Mouse (Mus musculus) spleen, adult 18-20 months (tissue): ENCODE results near the gene Aoc3.
"Not testable (repeated sequence)": the region's sequence is repeated elsewhere in the genome, so short reads cannot be mapped to it uniquely, and the experiment has no call there.

Experiments used
- DNase-seq, 2 experiments: peaks; one replicate each; pipeline ENCODE4 v3.0.0; 2022; ENCODE audit warnings: mixed read lengths in 2 of 2

The Aoc3 gene

DNA sequence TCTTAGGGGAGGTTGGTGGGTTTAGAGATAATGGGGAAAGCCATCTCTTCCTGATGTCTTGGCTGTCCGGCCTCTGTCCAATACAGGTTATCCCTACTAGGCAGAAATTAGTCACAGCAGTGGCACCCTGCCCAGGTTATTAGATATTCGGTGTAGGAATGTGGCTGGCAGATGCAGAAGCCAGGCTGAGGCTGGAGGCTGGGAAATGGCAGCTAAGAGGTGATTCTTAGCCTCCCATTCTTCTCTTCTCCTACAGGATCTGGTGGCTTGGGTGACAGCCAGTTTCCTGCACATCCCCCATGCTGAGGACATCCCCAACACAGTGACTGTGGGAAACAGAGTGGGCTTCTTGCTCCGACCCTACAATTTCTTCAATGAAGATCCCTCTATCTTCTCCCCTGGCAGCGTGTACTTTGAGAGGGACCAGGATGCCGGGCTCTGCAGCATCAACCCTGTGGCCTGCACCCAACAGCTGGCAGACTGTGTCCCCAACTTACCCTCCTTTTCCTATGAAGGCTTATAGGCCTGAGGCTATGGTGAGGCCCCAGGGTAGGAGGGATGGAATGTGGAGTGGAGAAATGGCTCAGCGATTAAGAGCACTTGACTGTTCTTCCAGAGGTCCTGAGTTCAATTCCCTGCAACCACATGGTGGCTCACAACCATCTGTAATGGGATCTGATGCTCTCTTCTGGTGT is 1.3 kb upstream of the Aoc3 start:
- DNase-seq = no peak

DNA sequence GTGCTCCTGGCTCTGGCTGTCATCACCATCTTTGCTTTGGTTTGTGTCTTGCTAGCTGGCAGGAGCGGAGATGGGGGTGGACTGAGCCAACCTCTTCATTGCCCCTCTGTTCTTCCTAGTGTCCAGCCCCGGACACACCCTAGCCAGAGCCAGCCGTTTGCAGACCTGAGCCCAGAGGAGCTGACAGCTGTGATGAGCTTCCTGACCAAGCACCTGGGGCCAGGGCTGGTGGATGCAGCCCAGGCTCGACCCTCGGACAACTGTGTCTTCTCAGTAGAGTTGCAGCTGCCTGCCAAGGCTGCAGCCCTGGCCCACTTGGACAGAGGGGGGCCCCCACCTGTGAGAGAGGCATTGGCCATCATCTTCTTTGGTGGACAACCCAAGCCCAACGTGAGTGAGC is 556 bp downstream of the Aoc3 start:
- not testable (repeated sequence) for DNase-seq

GRCm38 (mm10) chr11:101332537-101332936 is 2.1 kb downstream of the Aoc3 start:
- no peak for DNase-seq

- no peak for DNase-seq
These were observed 3.6 kb downstream of the Aoc3 start for GRCm38 (mm10) chr11:101334023-101334422.

GRCm38 (mm10) chr11:101334516-101334915 is 4.1 kb downstream of the Aoc3 start:
- DNase-seq = no peak

DNA sequence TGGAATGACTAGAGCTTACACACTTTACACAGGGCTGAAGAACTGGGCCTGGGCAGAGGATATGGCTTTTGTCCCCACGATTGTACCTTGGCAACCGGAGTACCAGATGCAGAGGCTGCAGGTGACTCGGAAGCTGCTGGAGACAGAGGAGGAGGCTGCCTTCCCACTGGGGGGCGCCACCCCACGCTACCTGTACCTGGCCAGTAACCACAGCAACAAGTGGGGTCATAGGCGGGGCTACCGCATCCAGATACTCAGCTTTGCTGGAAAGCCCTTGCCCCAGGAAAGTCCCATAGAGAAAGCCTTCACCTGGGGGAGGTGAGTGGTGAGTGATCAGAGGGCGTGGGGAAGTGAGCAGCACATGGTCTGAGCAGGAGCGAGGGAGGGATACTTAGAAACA is 5.3 kb downstream of the Aoc3 start:
- no peak for DNase-seq

DNA sequence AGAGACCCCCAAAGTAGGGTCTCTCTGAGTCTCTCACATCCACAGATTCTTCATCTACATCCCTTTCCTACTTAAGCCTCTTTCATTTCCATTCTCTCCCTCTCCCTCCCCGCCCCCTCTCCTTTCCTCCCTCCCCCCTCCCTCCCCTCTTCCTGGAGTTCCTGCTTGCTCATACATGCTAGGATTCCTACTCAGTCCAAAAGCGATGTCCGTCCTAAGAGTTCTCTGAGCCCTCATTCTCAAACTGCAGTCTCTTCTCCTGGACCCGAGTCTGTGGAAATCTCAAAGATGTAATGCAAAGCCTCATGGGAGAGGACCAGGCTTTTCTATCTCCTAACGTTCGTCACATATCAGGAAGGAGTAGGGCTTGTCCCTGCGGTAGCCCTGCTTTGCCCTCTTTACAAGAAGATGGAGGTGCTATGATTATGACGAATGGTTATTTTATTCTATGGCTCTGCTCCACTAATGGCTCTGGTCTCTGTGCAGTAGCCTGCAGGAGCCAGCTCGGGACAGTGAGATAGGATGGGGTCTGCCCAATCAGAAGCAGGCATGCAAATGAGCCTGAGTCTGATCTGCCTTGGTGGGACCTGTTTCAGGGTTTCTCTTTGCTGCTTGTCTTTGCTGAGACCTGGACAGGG is 7.8 kb downstream of the Aoc3 start:
- DNase-seq = no peak

GRCm38 (mm10) chr11:101347083-101347775 is 16.8 kb downstream of the Aoc3 start:
- no peak for DNase-seq

DNA sequence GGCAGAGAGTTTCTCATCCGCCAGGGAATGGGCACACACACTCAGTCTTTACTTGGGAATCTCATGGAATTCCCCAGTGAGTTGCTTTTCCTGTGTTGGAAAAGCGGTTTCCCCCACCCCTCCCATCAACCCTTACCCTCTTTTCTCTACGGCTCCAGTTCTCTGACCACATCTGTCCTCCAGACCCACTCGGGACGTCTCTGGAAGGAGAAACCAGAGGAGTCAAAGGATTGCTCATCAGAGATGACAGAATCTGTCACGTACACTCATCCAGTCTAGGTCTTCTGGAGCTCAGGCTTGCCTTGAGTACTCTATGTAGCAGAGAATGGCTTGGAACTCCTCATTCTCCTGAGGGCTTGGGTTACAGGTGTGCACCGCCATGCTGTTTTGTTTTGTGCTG is 18.4 kb downstream of the Aoc3 start:
- DNase-seq = no peak

DNA sequence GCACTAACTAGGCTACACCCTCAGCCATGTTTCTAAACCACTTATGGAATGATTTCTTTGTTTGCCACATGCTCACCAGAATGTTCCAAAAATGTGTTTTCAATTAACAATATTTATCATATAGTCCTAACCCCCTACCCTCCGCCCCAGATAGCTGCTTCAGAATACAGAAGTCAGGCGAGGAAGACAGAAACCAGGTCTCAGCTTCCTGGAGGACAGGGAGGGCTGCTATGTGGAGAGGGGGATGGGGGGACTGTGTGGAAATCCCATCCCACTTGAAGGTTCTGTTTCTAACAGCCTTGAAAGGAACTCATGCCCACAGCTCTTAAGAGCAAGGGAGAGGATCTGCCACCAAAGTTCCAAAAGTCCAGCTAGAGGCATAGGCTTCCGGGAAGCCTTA is 18.8 kb downstream of the Aoc3 start:
- no peak for DNase-seq

GRCm38 (mm10) chr11:101351100-101351720 is 20.8 kb downstream of the Aoc3 start:
- DNase-seq = no peak

- no peak for DNase-seq
These were observed 21.3 kb downstream of the Aoc3 start for GRCm38 (mm10) chr11:101351721-101352111.

GRCm38 (mm10) chr11:101353436-101353835 is 23.0 kb downstream of the Aoc3 start:
- no peak for DNase-seq

DNA sequence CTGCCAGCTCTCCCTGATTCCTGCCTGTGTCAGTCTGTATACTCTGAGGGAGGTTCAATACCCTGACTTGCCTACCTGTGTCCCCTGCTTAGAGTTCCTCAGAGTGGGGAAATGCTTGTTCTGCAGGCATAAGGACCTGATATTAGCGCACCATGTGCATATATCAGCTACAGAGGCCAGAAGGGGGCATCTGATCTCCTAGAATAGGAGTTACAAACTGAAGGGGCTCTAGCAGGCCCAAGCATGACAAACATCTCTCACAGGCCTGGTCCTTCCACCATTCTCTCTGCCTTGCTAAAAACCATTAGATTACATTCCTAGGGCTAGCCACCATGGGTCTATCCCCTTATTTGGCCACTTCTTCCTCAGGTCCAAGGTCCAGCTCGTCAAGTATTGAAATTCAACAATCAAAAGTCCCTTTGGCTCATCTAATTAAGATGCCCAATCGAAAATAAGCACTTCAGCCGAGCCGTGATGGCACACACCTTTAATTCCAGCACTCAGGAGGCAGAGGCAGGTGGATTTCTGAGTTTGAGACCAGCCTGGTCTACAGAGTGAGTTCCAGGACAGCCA is 24.1 kb downstream of the Aoc3 start:
- no peak for DNase-seq

DNA sequence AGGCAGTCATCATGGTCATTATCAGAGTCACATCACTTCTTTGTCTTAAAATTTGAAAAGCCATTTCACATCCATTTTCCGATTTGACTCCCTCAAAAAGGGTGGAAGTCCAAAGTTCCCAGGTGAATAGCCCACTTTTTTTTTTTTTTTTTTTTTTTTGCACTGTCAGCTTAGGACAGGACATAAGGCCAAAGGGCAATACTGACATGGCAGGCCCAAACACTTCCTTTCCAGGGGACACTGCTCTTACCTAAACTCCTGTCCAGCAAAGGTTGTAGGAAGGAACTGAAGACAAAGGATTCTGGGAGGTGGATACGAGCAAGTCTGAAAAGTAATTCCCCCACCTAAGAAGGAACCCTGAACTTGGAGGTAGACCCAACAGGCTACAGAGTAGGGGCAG is 25.5 kb downstream of the Aoc3 start:
- DNase-seq = no peak

DNA sequence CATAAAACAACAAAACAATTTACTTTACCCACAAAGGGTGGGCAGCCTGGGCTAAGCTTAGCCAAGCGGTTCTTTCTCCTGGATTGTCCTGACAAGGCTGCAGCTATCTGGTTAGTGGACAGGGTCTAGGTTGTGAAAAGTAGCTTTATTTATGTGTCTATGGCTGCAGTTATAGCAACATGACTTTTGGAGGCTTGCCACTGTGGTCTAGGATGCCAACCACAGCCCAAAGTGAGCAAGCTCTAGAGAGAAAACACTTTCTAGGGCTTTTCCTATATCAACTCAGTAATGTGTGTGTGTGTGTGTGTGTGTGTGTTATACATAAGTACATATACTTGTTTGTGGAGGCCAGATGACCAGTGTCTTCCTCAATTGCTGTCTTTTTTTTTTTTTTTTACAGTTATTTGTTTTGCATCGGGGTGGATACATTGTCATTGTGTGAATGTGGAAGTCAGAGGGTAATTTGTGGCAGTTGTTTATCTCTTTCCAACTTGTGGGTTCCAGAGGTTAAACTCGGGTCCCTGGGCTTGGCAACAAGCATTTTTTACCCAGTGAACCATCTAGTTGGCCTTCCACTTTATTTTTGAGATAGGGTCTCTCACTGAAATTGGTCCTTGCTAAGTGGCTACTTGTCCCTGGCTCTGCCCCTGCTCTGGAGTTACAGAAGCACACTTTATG is 27.2 kb downstream of the Aoc3 start:
- DNase-seq = no peak

DNA sequence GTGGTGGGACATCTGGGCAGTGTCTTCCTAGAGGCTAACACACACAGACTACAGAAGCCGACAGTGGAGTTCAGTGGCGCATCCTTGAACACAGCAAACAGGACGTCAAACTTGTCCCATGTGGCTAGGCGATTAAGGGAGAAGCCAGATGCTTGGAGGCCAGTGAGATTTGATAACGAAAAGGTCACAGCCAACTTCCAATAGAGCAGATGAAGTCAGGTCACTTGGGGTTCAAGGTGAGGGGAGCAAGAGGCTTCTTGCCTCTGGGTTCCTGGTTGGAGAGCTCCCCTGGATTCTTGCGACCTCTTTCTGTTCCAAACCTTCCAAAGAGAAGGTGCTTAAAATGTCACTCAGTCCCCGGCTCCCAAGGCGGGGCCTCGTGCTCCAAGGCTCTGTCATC is 29.4 kb downstream of the Aoc3 start:
- DNase-seq = no peak

GRCm38 (mm10) chr11:101360651-101361113 is 30.3 kb downstream of the Aoc3 start:
- DNase-seq = no peak

DNA sequence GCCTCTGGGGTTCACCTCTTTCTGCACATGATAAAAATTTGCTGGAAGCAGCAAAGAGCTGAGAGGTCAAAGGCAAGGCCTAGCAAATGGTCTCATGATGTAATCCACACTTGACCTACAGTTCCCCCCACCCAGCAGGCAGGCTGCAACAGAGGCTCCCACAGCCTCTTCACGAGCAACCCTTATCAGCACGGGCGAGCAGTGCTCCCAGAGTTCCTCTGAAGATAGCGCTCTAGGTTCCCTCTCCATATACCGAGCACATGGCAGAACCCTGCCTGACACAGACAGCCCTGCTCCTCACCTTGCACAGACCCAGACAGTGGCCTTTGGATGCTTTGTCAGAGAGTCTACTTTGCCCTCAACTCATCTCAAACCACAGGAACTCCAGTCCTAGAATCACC is 34.1 kb downstream of the Aoc3 start:
- no peak for DNase-seq

- DNase-seq = no peak
These were observed 37.0 kb downstream of the Aoc3 start, which contains the start of gene G6pc for GRCm38 (mm10) chr11:101367326-101367935. G6pc (plus strand) TSS chr11:101367561.

DNA sequence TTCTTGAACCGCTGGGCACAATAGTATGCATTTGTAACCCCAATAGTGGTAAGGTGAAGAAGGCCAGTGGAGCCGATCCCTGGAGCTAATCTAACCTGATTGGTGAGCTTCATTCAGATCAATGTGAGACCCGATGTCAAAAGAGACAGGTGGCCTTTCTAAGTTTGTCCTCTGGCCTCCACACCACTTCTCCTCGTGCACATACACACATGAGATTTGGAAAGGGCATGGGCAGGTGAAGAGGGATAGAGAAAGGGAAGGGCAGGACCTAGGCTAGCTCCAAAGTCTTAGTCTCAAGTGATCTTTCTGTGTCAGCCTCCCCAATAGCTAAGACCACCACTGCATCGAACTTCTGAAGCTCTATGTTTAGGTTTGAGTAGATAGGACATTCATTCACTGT is 39.7 kb downstream of the Aoc3 start:
- no peak for DNase-seq

DNA sequence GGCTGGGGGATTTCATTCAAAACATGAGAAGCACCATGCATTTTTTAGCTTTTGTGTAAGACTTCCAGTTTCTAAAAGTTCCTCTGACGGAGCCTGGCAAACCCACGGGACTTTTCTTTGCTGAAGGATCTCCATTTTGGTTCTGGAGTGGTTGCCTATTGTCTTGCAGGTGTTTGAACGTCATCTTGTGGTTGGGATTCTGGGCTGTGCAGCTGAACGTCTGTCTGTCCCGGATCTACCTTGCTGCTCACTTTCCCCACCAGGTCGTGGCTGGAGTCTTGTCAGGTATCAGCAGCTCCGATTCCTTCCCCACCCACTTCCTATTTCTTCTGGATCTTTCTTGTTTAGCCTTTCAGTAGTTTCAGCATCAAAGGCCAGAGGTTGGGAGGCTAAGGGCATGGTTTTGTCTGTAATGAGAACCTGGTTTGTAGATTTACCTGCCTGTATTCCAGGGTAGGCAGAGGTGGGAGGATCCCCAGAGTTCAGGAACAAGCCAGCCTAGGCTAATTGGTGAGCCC is 44.1 kb downstream of the Aoc3 start:
- no peak for DNase-seq
